Mouse (Mus musculus) embryo, embryonic 10.5 days (tissue): ENCODE results near the gene Dpyd.

ENCODE experiments used
- DNase-seq: peaks from one replicate; pipeline ENCODE4 v3.0.0-alpha.2; 2015; ENCODE audit warnings: low spot score

Gene Dpyd

GRCm38 (mm10) chr3:118676052-118676777 is 114.3 kb downstream of the Dpyd start:
- DNase-seq = peak; percentile 17

GRCm38 (mm10) chr3:118680803-118681202 is 118.9 kb downstream of the Dpyd start:
- peak; percentile 52 for DNase-seq

GRCm38 (mm10) chr3:118750269-118750668 is 188.3 kb downstream of the Dpyd start:
- no peak for DNase-seq

GRCm38 (mm10) chr3:118753623-118754022 is 191.7 kb downstream of the Dpyd start:
- no peak for DNase-seq

- no peak for DNase-seq
These were observed 194.2 kb downstream of the Dpyd start for GRCm38 (mm10) chr3:118756099-118756498.

- no peak for DNase-seq
These were observed 251.0 kb downstream of the Dpyd start for GRCm38 (mm10) chr3:118812885-118813284.

- peak; percentile 8 for DNase-seq
These were observed 288.9 kb downstream of the Dpyd start for GRCm38 (mm10) chr3:118850613-118851527.

- no peak for DNase-seq
These were observed 290.8 kb downstream of the Dpyd start for GRCm38 (mm10) chr3:118852711-118853110.

- DNase-seq = peak; percentile 38
These were observed 293.5 kb downstream of the Dpyd start for GRCm38 (mm10) chr3:118855411-118855810.

GRCm38 (mm10) chr3:118869113-118870107 is 307.5 kb downstream of the Dpyd start:
- DNase-seq = no peak

GRCm38 (mm10) chr3:118875871-118876270 is 313.9 kb downstream of the Dpyd start:
- DNase-seq = no peak

GRCm38 (mm10) chr3:118899036-118899435 is 337.1 kb downstream of the Dpyd start:
- DNase-seq = no peak

- DNase-seq = no peak
These were observed 429.4 kb downstream of the Dpyd start for GRCm38 (mm10) chr3:118991312-118991711.

- DNase-seq = peak; percentile 32
These were observed 429.9 kb downstream of the Dpyd start for GRCm38 (mm10) chr3:118991793-118992192.

- DNase-seq = no peak
These were observed 459.3 kb downstream of the Dpyd start for GRCm38 (mm10) chr3:119021255-119021654.

GRCm38 (mm10) chr3:119042611-119043010 is 480.7 kb downstream of the Dpyd start:
- DNase-seq = no peak

- no peak for DNase-seq
These were observed 494.2 kb downstream of the Dpyd start for GRCm38 (mm10) chr3:119056144-119056543.

- DNase-seq = peak; percentile 10
These were observed 501.3 kb downstream of the Dpyd start for GRCm38 (mm10) chr3:119063214-119063613.

- DNase-seq = no peak
These were observed 501.7 kb downstream of the Dpyd start for GRCm38 (mm10) chr3:119063642-119064041.

- peak; percentile 24 for DNase-seq
These were observed 502.8 kb downstream of the Dpyd start for GRCm38 (mm10) chr3:119064746-119065145.

GRCm38 (mm10) chr3:119067221-119067620 is 505.3 kb downstream of the Dpyd start:
- DNase-seq = no peak

GRCm38 (mm10) chr3:119086618-119087017 is 524.7 kb downstream of the Dpyd start:
- no peak for DNase-seq
